Mouse (Mus musculus): Measurements from ENCODE around the gene Rdh19.

The Rdh19 gene

GRCm38 (mm10) chr10:127904718-127905446, 55.2 kb downstream of the Rdh19 start:
- ChIA-PET CTCF (interaction anchor here in 2 of 4 experiments (0.6 to 1.6 kb wide), 4 partner anchors 15 to 253 kb away, joined by 3 to 6 read pairs (median 6); no protein-coding TSS in a partner anchor), POLR2A (interaction anchor here in 3 of 4 experiments (0.6 to 5.0 kb wide), 12 partner anchors 9 to 790 kb away, joined by 3 to 40 read pairs (median 3); partner anchors contain the start of genes Naca (in 1 of the 3) and Sdr9c7 (in 1 of the 3))

DNA sequence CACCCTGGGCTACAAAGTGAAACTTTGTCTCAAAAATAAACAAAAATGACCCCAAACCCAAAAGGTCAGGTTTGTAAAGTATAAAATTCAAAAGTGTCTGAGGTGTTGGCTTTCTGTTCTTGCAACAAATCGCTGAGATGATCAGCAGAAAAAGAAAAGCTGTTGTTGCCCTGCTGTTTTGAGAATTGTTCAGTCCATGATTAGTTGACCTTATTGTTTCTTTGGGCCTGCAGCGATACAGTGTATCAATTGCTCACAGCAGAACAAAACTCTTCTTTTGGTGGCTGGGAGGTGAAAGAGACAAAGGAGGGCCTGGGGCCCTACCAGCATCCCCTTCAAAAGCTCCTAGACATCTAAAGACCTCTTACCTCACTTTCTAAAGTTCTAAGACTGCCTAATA, 56.4 kb downstream of the Rdh19 start:
- CTCF ChIA-PET, result no interaction called here
- POLR2A ChIA-PET, result interaction anchor here in 2 of 4 experiments (0.5 to 5.0 kb wide), 10 partner anchors 9 to 187 kb away, joined by 3 to 40 read pairs (median 5); partner anchors contain the start of genes Naca (in 1 of the 2), Rdh7 (in 1 of the 2) and Sdr9c7 (in 1 of the 2)

DNA sequence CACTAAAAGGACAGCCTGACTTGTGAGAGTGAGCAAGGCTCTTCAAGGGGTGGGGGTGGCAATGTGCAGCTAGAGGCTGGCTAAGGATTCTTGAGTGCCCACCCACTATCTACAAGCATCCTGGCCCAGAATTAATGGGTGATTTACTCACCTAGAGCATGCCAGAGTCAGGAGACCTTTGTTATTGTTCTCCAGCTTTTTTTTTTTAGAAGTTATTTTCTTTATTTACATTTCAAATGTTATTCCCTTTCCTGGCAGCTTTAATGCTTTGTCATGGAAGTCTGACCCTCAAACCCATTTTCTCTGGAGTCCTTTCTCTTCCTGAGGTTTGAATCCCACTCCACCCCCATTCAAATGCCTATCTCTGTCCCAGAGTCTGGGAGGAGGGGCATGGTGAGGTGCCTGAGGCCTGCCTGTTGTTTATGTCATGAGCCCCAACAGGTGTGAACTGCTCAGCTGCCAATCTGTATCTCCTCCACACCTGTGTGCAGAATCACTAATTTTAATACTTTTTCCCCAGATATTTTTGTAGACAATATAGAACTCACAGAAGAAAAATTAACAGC, 57.7 kb downstream of the Rdh19 start:
- ChIA-PET CTCF (interaction anchor here in 2 of 4 experiments (0.6 to 1.2 kb wide), 8 partner anchors 26 to 264 kb away, joined by 3 to 5 read pairs (median 3); partner anchors contain the start of gene Nab2 (in 1 of the 2)), POLR2A (interaction anchor here in 2 of 4 experiments (0.6 to 5.0 kb wide), 13 partner anchors 9 to 395 kb away, joined by 3 to 40 read pairs (median 5); partner anchors contain the start of gene Sdr9c7 (in 1 of the 2))

All from embryonic stem cell, embryonic (primary cell).